Mouse (Mus musculus) brain, embryonic 14.5 days (tissue): ENCODE measurements around the gene Zfp638.
"Not testable (repeated sequence)": the region's sequence is repeated elsewhere in the genome, so short reads cannot be mapped to it uniquely, and the experiment has no call there.

Experiments used
- CTCF ChIP-seq: fragments of 200-500 bp; IDR thresholded peaks from 2 replicates; pipeline ENCODE4 v1.5.1; 2012; ENCODE audit warnings: inconsistent platforms, mild to moderate bottlenecking, moderate library complexity, borderline replicate concordance; ENCODE audit not compliant: insufficient read depth, insufficient read length; ENCODE audit errors: extremely low read depth
- POLR2A ChIP-seq: fragments of 200-500 bp; IDR thresholded peaks from 2 replicates; pipeline ENCODE4 v1.6.1; 2012; ENCODE audit warnings: mild to moderate bottlenecking, inconsistent platforms, borderline replicate concordance; ENCODE audit not compliant: poor library complexity, insufficient read depth, insufficient read length, severe bottlenecking; ENCODE audit errors: extremely low read depth

DNA sequence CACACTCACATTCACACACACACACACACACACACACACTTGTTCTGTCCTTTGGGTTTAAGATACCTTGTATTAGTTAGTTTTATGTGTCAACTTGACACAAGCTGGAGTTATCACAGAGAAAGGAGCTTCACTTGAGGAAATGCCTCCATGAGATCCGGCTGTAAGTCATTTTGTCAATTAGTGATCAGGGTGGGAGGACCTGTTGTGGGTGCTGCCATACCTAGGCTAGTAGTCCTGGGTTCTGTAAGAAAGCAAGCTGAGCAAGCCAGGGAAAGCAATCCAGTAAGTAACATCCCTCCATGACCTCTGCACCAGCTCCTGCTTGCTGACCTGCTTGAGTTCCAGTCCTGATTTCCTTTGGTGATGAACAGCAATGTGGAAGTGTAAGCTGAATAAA, 34.5 kb upstream of the Zfp638 start:
- not testable (repeated sequence) for TF ChIP-seq CTCF, POLR2A
